Mouse (Mus musculus): Measurements from ENCODE around the gene Kcnq5.

- TF ChIP-seq POLR2A (IDR thresholded peaks at IDR 0.05; ENCODE audit: control insufficient read depth in 1 of 2, insufficient read depth in 1 of 2, low read depth in 1 of 2, low read length in 2 of 2, poor library complexity in 1 of 2) (no peak), GATA1 (IDR thresholded peaks at IDR 0.05; ENCODE audit: low read depth, low read length) (no peak), CHD1 (IDR thresholded peaks at IDR 0.05; ENCODE audit: low read depth, low read length) (no peak), CTCF (IDR thresholded peaks at IDR 0.05 in 2 of 3, conservative IDR thresholded peaks at IDR 0.05 in 1 of 3; ENCODE audit: control insufficient read depth in 1 of 3, insufficient read depth in 1 of 3, low read depth in 2 of 3, low read length in 3 of 3, poor library complexity in 1 of 3, severe bottlenecking in 1 of 3) (no peak), POLR2AphosphoS5 (IDR thresholded peaks at IDR 0.05; ENCODE audit: borderline replicate concordance, low read depth, low read length) (no peak), TCF12 (IDR thresholded peaks at IDR 0.05; ENCODE audit: low read depth, low read length) (no peak), RAD21 (IDR thresholded peaks at IDR 0.05; ENCODE audit: low read depth, low read length) (no peak), MAFK (IDR thresholded peaks at IDR 0.05; ENCODE audit: borderline replicate concordance, low read depth, low read length) (no peak), USF2 (IDR thresholded peaks at IDR 0.05; ENCODE audit: borderline replicate concordance in 1 of 2, insufficient read depth in 1 of 2, low read depth in 1 of 2, low read length in 2 of 2) (no peak), CHD2 (IDR thresholded peaks at IDR 0.05; ENCODE audit: low read length) (no peak), ETS1 (IDR thresholded peaks at IDR 0.05; ENCODE audit: low read depth, low read length) (no peak)
These were observed 440.3 kb downstream of the Kcnq5 start for GRCm38 (mm10) chr1:21521475-21521874.
